Mouse (Mus musculus) lung, embryonic 16.5 days (tissue): ENCODE measurements around the gene Trp53. TPM values are rescaled to one million over a fixed set of nuclear protein-coding genes. Genes with fewer than 3 reads are reported as not detected.

Experiments used
- ATAC-seq: fragments of 200-750 bp; cut with Nextera tagmentation; 2 replicates; pipeline ENCODE4 v1.8.0; 2017; ENCODE audit warnings: low read depth, mild to moderate bottlenecking, moderate library complexity
- H3K27ac ChIP-seq: fragments of 300-500 bp; sonication (generic); 2 replicates; pipeline ENCODE4 v1.5.1; 2014; ENCODE audit warnings: mild to moderate bottlenecking, control low read depth, low read length
- H3K27me3 ChIP-seq: fragments of 300-500 bp; sonication (generic); 2 replicates; pipeline ENCODE4 v1.6.1; 2014; ENCODE audit warnings: low read depth, low read length, mixed read lengths; ENCODE audit not compliant: control insufficient read depth, insufficient read depth
- H3K36me3 ChIP-seq: fragments of 300-500 bp; sonication (generic); 2 replicates; pipeline ENCODE4 v1.6.1; 2014; ENCODE audit warnings: low read length; ENCODE audit not compliant: control insufficient read depth, insufficient read depth
- H3K4me1 ChIP-seq: fragments of 300-500 bp; sonication (generic); replicated peaks from 2 replicates; pipeline ENCODE4 v1.6.1; 2014; ENCODE audit warnings: low read length, mixed read lengths; ENCODE audit not compliant: control insufficient read depth, insufficient read depth
- H3K4me2 ChIP-seq: fragments of 300-500 bp; sonication (generic); 2 replicates; pipeline ENCODE4 v1.6.1; 2014; ENCODE audit warnings: low read depth, low read length, control low read depth
- H3K4me3 ChIP-seq: fragments of 300-500 bp; sonication (generic); 2 replicates; pipeline ENCODE4 v1.5.1; 2014; ENCODE audit warnings: mild to moderate bottlenecking, low read length, control low read depth
- H3K9ac ChIP-seq: fragments of 300-500 bp; sonication (generic); 2 replicates; pipeline ENCODE4 v1.6.1; 2014; ENCODE audit warnings: low read length, control low read depth
- H3K9me3 ChIP-seq: fragments of 300-500 bp; sonication (generic); 2 replicates; pipeline ENCODE4 v1.6.1; 2016; ENCODE audit warnings: low read length; ENCODE audit not compliant: control insufficient read depth
- WGBS: fragments of 180-500 bp; shearing (Covaris S2); extraction: QIAGEN DNeasy Blood & Tissue Kit; methylation state at CpG from one replicate; pipeline ENCODE4 v1.1.7; 2014; 5-methylcytosine and 5-hydroxymethylcytosine counted together
- polyA plus RNA-seq: library from polyadenylated mRNA; unstranded; fragments of >200 nt; fragmentation: Nextera tagmentation; extraction: Ambion mirVana; gene quantifications from 2 replicates; pipeline ENCODE4 v1.2.1, GENCODE M21; 2015

Gene Trp53
- polyA plus RNA-seq, 1 experiment from 2014 or later: 154 TPM

- Histone ChIP-seq H3K9me3 (no peaks in the 10 kb centered on the region), H3K27ac (no peak overlapping the region), H3K27me3 (no peaks in the 10 kb centered on the region), H3K4me2 (no peak overlapping the region), H3K9ac (no peak overlapping the region), H3K4me3 (no peak overlapping the region), H3K36me3 (peaks cover 37% of the 10 kb centered on the region), H3K4me1 (no peaks in the 10 kb centered on the region)
- no peak for ATAC-seq
- 89% methylated on average over 22 of the region's 22 CpGs for WGBS
These were observed 9.2 kb downstream of the Trp53 start for GRCm38 (mm10) chr11:69589207-69589834.

GRCm38 (mm10) chr11:69590622-69591021 is 10.5 kb downstream of the Trp53 start:
- H3K4me1 ChIP-seq: no peaks in the 10 kb centered on the region
- H3K36me3 ChIP-seq: peaks cover 39% of the 10 kb centered on the region
- H3K9ac ChIP-seq: no peak overlapping the region
- H3K4me3 ChIP-seq: no peak overlapping the region
- no peak overlapping the region for H3K4me2 ChIP-seq
- H3K27me3 ChIP-seq: no peaks in the 10 kb centered on the region
- H3K9me3 ChIP-seq: no peaks in the 10 kb centered on the region
- H3K27ac ChIP-seq: no peak overlapping the region
- 92% methylated on average over 8 of the region's 8 CpGs for WGBS
- no peak for ATAC-seq

- H3K36me3 ChIP-seq: peaks cover 39% of the 10 kb centered on the region
- no peaks in the 10 kb centered on the region for H3K9me3 ChIP-seq
- 84% methylated on average over 3 of the region's 3 CpGs for WGBS
- H3K4me2 ChIP-seq: no peak overlapping the region
- H3K4me3 ChIP-seq: no peak overlapping the region
- no peak for ATAC-seq
- H3K9ac ChIP-seq: no peak overlapping the region
- no peak overlapping the region for H3K27ac ChIP-seq
- no peaks in the 10 kb centered on the region for H3K27me3 ChIP-seq
- H3K4me1 ChIP-seq: no peaks in the 10 kb centered on the region
These were observed 11.3 kb downstream of the Trp53 start for GRCm38 (mm10) chr11:69591424-69591823.

GRCm38 (mm10) chr11:69591899-69592637 is 11.9 kb downstream of the Trp53 start:
- 65% methylated on average over 7 of the region's 7 CpGs for WGBS
- no peaks in the 10 kb centered on the region for H3K9me3 ChIP-seq
- H3K4me2 ChIP-seq: no peak overlapping the region
- ATAC-seq: 0 out of 2 replicates have a peak, but pooled peaks have one; percentile 36
- H3K9ac ChIP-seq: no peak overlapping the region
- H3K4me1 ChIP-seq: no peaks in the 10 kb centered on the region
- no peak overlapping the region for H3K27ac ChIP-seq
- H3K27me3 ChIP-seq: no peaks in the 10 kb centered on the region
- H3K4me3 ChIP-seq: no peak overlapping the region
- H3K36me3 ChIP-seq: peaks cover 39% of the 10 kb centered on the region

GRCm38 (mm10) chr11:69592799-69593198 is 12.6 kb downstream of the Trp53 start:
- H3K27me3 ChIP-seq: no peaks in the 10 kb centered on the region
- H3K9me3 ChIP-seq: no peaks in the 10 kb centered on the region
- H3K4me2 ChIP-seq: no peak overlapping the region
- H3K4me1 ChIP-seq: no peaks in the 10 kb centered on the region
- peaks cover 31% of the 10 kb centered on the region for H3K36me3 ChIP-seq
- no peak overlapping the region for H3K27ac ChIP-seq
- H3K4me3 ChIP-seq: no peak overlapping the region
- WGBS: 75% methylated on average over 4 of the region's 4 CpGs
- no peak overlapping the region for H3K9ac ChIP-seq
- no peak for ATAC-seq

GRCm38 (mm10) chr11:69594853-69595252 is 14.7 kb downstream of the Trp53 start:
- peaks cover 2% of the 10 kb centered on the region for H3K4me1 ChIP-seq
- peaks cover 12% of the 10 kb centered on the region for H3K36me3 ChIP-seq
- ATAC-seq: no peak
- 96% methylated on average over 6 of the region's 6 CpGs for WGBS
- no peak overlapping the region for H3K4me2 ChIP-seq
- H3K27ac ChIP-seq: no peak overlapping the region
- H3K9ac ChIP-seq: no peak overlapping the region
- no peaks in the 10 kb centered on the region for H3K27me3 ChIP-seq
- H3K9me3 ChIP-seq: no peaks in the 10 kb centered on the region
- no peak overlapping the region for H3K4me3 ChIP-seq

- Histone ChIP-seq H3K4me1 (peaks cover 19% of the 10 kb centered on the region), H3K9me3 (no peaks in the 10 kb centered on the region), H3K4me2 (peak overlapping the region; percentile 40), H3K4me3 (no peak overlapping the region), H3K9ac (peak overlapping the region; percentile 51; the same call in 1 of the 2 replicates), H3K36me3 (0 out of 2 replicates have a peak, but pooled peaks cover 2% of the 10 kb centered on the region), H3K27ac (no peak overlapping the region), H3K27me3 (no peaks in the 10 kb centered on the region)
- ATAC-seq: no peak
- 14% methylated on average over 9 of the region's 9 CpGs for WGBS
These were observed 19.3 kb downstream of the Trp53 start for GRCm38 (mm10) chr11:69599436-69599835.

- 11% methylated on average over 6 of the region's 6 CpGs for WGBS
- H3K4me1 ChIP-seq: peaks cover 24% of the 10 kb centered on the region
- H3K27me3 ChIP-seq: peaks cover 2% of the 10 kb centered on the region; the same call in 1 of the 2 replicates
- peak overlapping the region; percentile 40 for H3K4me2 ChIP-seq
- ATAC-seq: peak; percentile 81; the same call in 1 of the 2 replicates
- no peaks in the 10 kb centered on the region for H3K36me3 ChIP-seq
- H3K4me3 ChIP-seq: no peak overlapping the region
- no peaks in the 10 kb centered on the region for H3K9me3 ChIP-seq
- peak overlapping the region; percentile 73 for H3K27ac ChIP-seq
- peak overlapping the region; percentile 44 for H3K9ac ChIP-seq
These were observed 19.9 kb downstream of the Trp53 start for GRCm38 (mm10) chr11:69600098-69600497.

GRCm38 (mm10) chr11:69601768-69602167 is 21.6 kb downstream of the Trp53 start:
- no peak overlapping the region for H3K4me3 ChIP-seq
- H3K27ac ChIP-seq: no peak overlapping the region
- no peaks in the 10 kb centered on the region for H3K36me3 ChIP-seq
- ATAC-seq: no peak
- WGBS: 45% methylated on average over 3 of the region's 3 CpGs
- H3K9me3 ChIP-seq: no peaks in the 10 kb centered on the region
- no peak overlapping the region for H3K9ac ChIP-seq
- peaks cover 32% of the 10 kb centered on the region for H3K4me1 ChIP-seq
- H3K4me2 ChIP-seq: no peak overlapping the region
- peaks cover 6% of the 10 kb centered on the region; the same call in 1 of the 2 replicates for H3K27me3 ChIP-seq
